Mouse (Mus musculus): ENCODE data around the gene Abi1. TPM values are rescaled to one million over a fixed set of nuclear protein-coding genes. Genes with fewer than 3 reads are reported as not detected.

Gene Abi1
- polyA plus RNA-seq, 1 experiment from 2014 or later = 33.9 TPM

GRCm38 (mm10) chr2:22895282-22896273 lies 144.5 kb downstream of the Abi1 start, which contains the start of gene Pdss1:
Pdss1 (plus strand) TSS chr2:22895522.
- peak within 1 kb of the TSS; percentile 75 for H3K4me2 ChIP-seq
- peak within 1 kb of the TSS; percentile 75 for H3K27ac ChIP-seq (ENCODE audit: poor library complexity, severe bottlenecking)
- WGBS = under 1% methylated on average over 81 of the region's 81 CpGs

GRCm38 (mm10) chr2:22894932-22895281 lies 145.1 kb downstream of the Abi1 start:
- Histone ChIP-seq H3K27ac (ENCODE audit: poor library complexity, severe bottlenecking) (peak overlapping the region; percentile 75), H3K36me3 (no peaks in the 10 kb centered on the region), H3K27me3 (replicated peaks) (no peaks in the 10 kb centered on the region), H3K9me3 (replicated peaks) (no peaks in the 10 kb centered on the region), H3K4me1 (replicated peaks) (no peaks in the 10 kb centered on the region), H3K4me3 (peak overlapping the region; percentile 83), H3K9ac (peak overlapping the region; percentile 70), H3K4me2 (peak overlapping the region; percentile 75)
- 0 out of 2 replicates have a peak, but pooled peaks have one; percentile 19 for ATAC-seq (ENCODE audit: insufficient number of reproducible peaks, low FRiP score)
- WGBS = 18% methylated on average over 9 of the region's 9 CpGs

More at GRCm38 (mm10) chr2:22895282-22896273, 144.5 kb downstream of the Abi1 start, which contains the start of gene Pdss1:
- no peaks in the 10 kb centered on the region for H3K4me1 ChIP-seq (replicated peaks)
- H3K4me3 ChIP-seq = peak within 1 kb of the TSS; percentile 83
- H3K27me3 ChIP-seq (replicated peaks) = no peaks in the 10 kb centered on the region
- peak within 1 kb of the TSS; percentile 70 for H3K9ac ChIP-seq
- no peaks in the 10 kb centered on the region for H3K36me3 ChIP-seq
- peak; percentile 97 for ATAC-seq (ENCODE audit: insufficient number of reproducible peaks, low FRiP score)
- H3K9me3 ChIP-seq (replicated peaks) = no peaks in the 10 kb centered on the region

Other genes starting within 250 kb of the Abi1 start
- gene Pdss1, start 144.7 kb downstream of the Abi1 start, polyA plus RNA-seq (2016; fragmentation: Nextera tagmentation; extraction: Ambion mirVana) = 32.1 and 34.3 TPM in 2 replicates
- 32.7 and 33.7 TPM in 2 replicates for gene Acbd5, start 27.9 kb upstream of the Abi1 start, polyA plus RNA-seq (2016; fragmentation: Nextera tagmentation; extraction: Ambion mirVana)
- gene Mastl, start 115.8 kb upstream of the Abi1 start, polyA plus RNA-seq (2016; fragmentation: Nextera tagmentation; extraction: Ambion mirVana) = 10.0 and 11.2 TPM in 2 replicates
- 59.8 and 60.2 TPM in 2 replicates for gene Yme1l1, start 116.1 kb upstream of the Abi1 start, polyA plus RNA-seq (2016; fragmentation: Nextera tagmentation; extraction: Ambion mirVana)
- gene 4931423N10Rik, start 167.2 kb upstream of the Abi1 start, polyA plus RNA-seq (2016; fragmentation: Nextera tagmentation; extraction: Ambion mirVana) = not detected in 2 replicates